Mouse (Mus musculus): ENCODE results near the gene Trim65. TPM values are rescaled to one million over a fixed set of nuclear protein-coding genes. Genes with fewer than 3 reads are reported as not detected.

Gene Trim65
- polyA plus RNA-seq, 1 experiment from 2014 or later = 3.1 TPM

DNA sequence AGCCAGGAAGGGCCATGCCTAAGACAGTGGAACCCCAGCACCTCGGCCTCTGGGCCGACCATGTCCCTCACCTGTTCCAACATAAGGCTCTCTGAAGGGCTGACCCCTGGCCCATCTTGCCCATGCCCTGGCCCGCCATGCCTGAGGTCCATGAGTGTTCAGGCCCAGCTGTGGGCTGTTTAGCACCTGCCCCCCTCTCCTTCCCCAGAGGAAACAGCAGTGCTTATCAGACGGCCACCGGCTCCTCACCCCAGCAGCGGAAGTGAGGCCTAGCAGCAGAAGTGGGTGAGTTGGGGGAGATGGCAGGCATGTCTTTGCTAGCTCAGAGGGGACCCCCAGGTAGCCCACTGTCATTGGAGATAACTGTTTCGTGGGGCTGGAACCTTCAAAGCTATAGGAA, 54.1 kb downstream of the Trim65 start:
- no peak overlapping the region for H3K27ac ChIP-seq (ENCODE audit: low read depth, low read length)
- H3K4me3 ChIP-seq (ENCODE audit: low read depth, low read length) = peak overlapping the region; percentile 29; the same call in 1 of the 2 replicates
- H3K27me3 ChIP-seq (replicated peaks; ENCODE audit: control insufficient read depth, insufficient read depth, low read length) = no peaks in the 10 kb centered on the region
- peaks cover 29% of the 10 kb centered on the region for H3K36me3 ChIP-seq (ENCODE audit: control insufficient read depth, insufficient read depth)
- peaks cover 4% of the 10 kb centered on the region; the same call in 1 of the 2 replicates for H3K4me1 ChIP-seq (replicated peaks; ENCODE audit: control insufficient read depth, insufficient read depth, low read length)
- no peaks in the 10 kb centered on the region for H3K9me3 ChIP-seq (ENCODE audit: control insufficient read depth)
- 77% methylated on average over 7 of the region's 7 CpGs for WGBS
- peak overlapping the region; percentile 64 for H3K4me2 ChIP-seq (replicated peaks; ENCODE audit: low read depth)
- no peak for ATAC-seq
- peak overlapping the region; percentile 40; the same call in 1 of the 2 replicates for H3K9ac ChIP-seq (ENCODE audit: low read depth, low read length)
- TF ChIP-seq CTCF (IDR thresholded peaks at IDR 0.05; ENCODE audit: low read depth) = no peak

DNA sequence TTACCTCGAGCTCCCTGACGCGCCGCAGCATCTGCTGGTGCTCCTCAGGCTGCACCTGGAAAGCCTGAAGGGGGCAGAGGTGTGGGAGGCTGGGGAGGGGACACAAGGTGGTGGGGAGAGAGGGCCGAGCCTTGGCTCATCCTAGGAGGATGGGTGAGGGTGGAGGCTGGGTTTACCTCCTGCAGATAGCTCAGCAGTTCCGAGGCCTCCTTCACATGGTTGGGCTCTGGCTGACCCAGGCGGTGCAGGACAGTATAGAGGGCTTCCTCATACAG, 54.7 kb downstream of the Trim65 start:
- WGBS = 74% methylated on average over 7 of the region's 7 CpGs

DNA sequence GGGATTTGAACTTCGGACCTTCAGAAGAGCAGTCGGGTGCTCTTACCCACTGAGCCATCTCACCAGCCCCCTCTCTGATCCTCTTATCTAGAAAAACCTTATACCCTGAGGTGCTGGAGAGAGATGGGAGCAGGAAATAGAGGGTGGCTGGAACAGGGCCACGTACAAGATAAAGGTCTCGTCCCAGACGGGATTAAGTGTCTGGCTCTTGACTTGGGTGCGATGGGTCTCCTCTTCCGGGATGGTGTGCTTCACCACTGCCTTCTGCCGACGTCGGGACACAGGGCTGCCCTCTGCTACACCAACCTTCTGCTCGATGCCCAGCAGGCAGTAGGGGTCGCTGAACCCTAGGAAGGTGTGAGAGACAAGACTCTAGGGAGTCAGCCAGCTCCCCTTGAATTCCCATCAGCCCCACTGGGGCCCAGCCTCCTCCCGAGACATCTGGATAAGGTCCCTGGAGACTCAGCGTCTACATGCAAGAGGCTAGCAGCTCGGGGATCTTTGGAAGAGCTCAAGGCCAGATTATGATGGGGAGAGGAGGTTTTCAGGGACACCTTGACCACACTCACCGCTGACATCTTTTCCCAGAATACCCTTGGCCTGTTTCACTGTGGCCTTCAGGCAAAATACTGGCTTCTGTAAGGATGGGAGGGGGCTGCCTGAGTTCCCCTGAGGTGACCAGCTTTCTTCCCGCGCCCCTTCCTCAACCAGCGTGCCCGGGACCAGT, 55.2 kb downstream of the Trim65 start:
- ATAC-seq = no peak
- no peak for TF ChIP-seq CTCF (IDR thresholded peaks at IDR 0.05; ENCODE audit: low read depth)

More for the DNA sequence above, 54.7 kb downstream of the Trim65 start:
- H3K27ac ChIP-seq (ENCODE audit: low read depth, low read length) = no peak overlapping the region
- H3K4me1 ChIP-seq (replicated peaks; ENCODE audit: control insufficient read depth, insufficient read depth, low read length) = peaks cover 4% of the 10 kb centered on the region; the same call in 1 of the 2 replicates
- no peak overlapping the region for H3K4me2 ChIP-seq (replicated peaks; ENCODE audit: low read depth)
- H3K9me3 ChIP-seq (ENCODE audit: control insufficient read depth) = no peaks in the 10 kb centered on the region
- ATAC-seq = no peak
- H3K36me3 ChIP-seq (ENCODE audit: control insufficient read depth, insufficient read depth) = peaks cover 22% of the 10 kb centered on the region
- no peak for TF ChIP-seq CTCF (IDR thresholded peaks at IDR 0.05; ENCODE audit: low read depth)
- no peak overlapping the region for H3K9ac ChIP-seq (ENCODE audit: low read depth, low read length)
- no peaks in the 10 kb centered on the region for H3K27me3 ChIP-seq (replicated peaks; ENCODE audit: control insufficient read depth, insufficient read depth, low read length)
- H3K4me3 ChIP-seq (ENCODE audit: low read depth, low read length) = no peak overlapping the region

DNA sequence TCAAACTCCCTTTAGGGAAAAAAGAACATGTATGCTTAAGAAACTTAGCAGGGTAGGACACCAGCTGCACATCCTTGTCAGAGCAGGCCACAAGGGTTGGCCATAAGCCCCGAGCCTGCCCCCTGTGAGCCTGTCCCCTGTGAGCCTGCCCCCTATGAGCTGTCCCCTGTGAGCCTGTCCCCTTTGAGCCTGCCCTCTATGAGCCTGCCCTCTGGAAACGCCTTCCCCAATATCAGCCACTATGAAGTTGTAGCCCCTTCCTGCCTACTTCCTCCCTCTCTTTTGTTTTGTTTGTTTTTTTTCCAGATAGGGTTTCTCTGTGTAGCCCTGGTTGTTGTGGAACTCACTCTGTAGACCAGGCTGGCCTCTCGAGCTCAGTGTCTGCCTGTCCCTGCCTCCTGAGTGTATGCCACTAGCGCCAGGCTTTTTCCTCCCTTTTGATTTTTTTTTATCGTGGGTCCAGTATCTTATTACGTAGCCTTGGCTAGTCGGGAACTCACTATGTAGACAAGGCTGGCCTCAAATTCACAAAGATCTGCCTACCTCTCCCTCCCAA, 56.4 kb downstream of the Trim65 start:
- H3K36me3 ChIP-seq (ENCODE audit: control insufficient read depth, insufficient read depth) = peaks cover 5% of the 10 kb centered on the region
- no peak for TF ChIP-seq CTCF (IDR thresholded peaks at IDR 0.05; ENCODE audit: low read depth)
- no peaks in the 10 kb centered on the region for H3K27me3 ChIP-seq (replicated peaks; ENCODE audit: control insufficient read depth, insufficient read depth, low read length)
- no peaks in the 10 kb centered on the region for H3K9me3 ChIP-seq (ENCODE audit: control insufficient read depth)
- H3K4me3 ChIP-seq (ENCODE audit: low read depth, low read length) = no peak overlapping the region
- WGBS = 73% methylated on average over 7 of the region's 7 CpGs
- H3K27ac ChIP-seq (ENCODE audit: low read depth, low read length) = no peak overlapping the region
- no peak for ATAC-seq
- no peak overlapping the region for H3K4me2 ChIP-seq (replicated peaks; ENCODE audit: low read depth)
- H3K9ac ChIP-seq (ENCODE audit: low read depth, low read length) = no peak overlapping the region
- peaks cover 4% of the 10 kb centered on the region; the same call in 1 of the 2 replicates for H3K4me1 ChIP-seq (replicated peaks; ENCODE audit: control insufficient read depth, insufficient read depth, low read length)

More for the DNA sequence above, 55.2 kb downstream of the Trim65 start:
- H3K27ac ChIP-seq (ENCODE audit: low read depth, low read length) = no peak overlapping the region
- peaks cover 4% of the 10 kb centered on the region; the same call in 1 of the 2 replicates for H3K4me1 ChIP-seq (replicated peaks; ENCODE audit: control insufficient read depth, insufficient read depth, low read length)
- no peaks in the 10 kb centered on the region for H3K27me3 ChIP-seq (replicated peaks; ENCODE audit: control insufficient read depth, insufficient read depth, low read length)
- no peaks in the 10 kb centered on the region for H3K9me3 ChIP-seq (ENCODE audit: control insufficient read depth)
- no peak overlapping the region for H3K4me2 ChIP-seq (replicated peaks; ENCODE audit: low read depth)
- H3K9ac ChIP-seq (ENCODE audit: low read depth, low read length) = no peak overlapping the region
- H3K4me3 ChIP-seq (ENCODE audit: low read depth, low read length) = no peak overlapping the region
- H3K36me3 ChIP-seq (ENCODE audit: control insufficient read depth, insufficient read depth) = peaks cover 17% of the 10 kb centered on the region
- 52% methylated on average over 20 of the region's 20 CpGs for WGBS

DNA sequence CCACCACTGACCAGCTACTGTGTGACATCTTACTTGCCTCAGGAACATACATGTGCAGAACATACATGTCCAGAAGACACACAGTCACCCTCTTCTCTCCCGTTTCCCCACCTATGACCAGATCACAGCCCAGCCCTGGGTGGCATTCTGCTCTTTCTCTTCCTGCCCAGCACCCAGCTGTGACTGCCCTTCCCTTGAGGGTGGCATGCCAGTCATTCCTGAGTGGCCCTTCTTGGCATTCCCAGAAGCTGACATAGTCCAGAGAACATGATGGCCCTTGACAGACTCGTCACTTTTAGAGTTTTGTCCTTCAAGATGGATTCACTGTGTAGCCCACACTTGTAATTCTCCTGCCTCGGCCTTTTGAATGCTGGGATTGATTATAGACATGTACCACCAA, 58.3 kb downstream of the Trim65 start:
- no peak for TF ChIP-seq CTCF (IDR thresholded peaks at IDR 0.05; ENCODE audit: low read depth)
- ATAC-seq = no peak
- H3K27ac ChIP-seq (ENCODE audit: low read depth, low read length) = no peak overlapping the region
- H3K4me2 ChIP-seq (replicated peaks; ENCODE audit: low read depth) = no peak overlapping the region
- no peaks in the 10 kb centered on the region for H3K27me3 ChIP-seq (replicated peaks; ENCODE audit: control insufficient read depth, insufficient read depth, low read length)
- WGBS = 78% methylated on average over 3 of the region's 3 CpGs
- no peaks in the 10 kb centered on the region; the same call in 1 of the 2 replicates for H3K4me1 ChIP-seq (replicated peaks; ENCODE audit: control insufficient read depth, insufficient read depth, low read length)
- H3K4me3 ChIP-seq (ENCODE audit: low read depth, low read length) = no peak overlapping the region
- no peak overlapping the region for H3K9ac ChIP-seq (ENCODE audit: low read depth, low read length)
- no peaks in the 10 kb centered on the region for H3K36me3 ChIP-seq (ENCODE audit: control insufficient read depth, insufficient read depth)
- H3K9me3 ChIP-seq (ENCODE audit: control insufficient read depth) = no peaks in the 10 kb centered on the region

Other genes with a start within 250 kb of the Trim65 start
- 1.9 and 3.4 TPM in 2 replicates for gene Smim5, start 231.2 kb downstream of the Trim65 start, polyA plus RNA-seq (2015; fragmentation: Nextera tagmentation; extraction: Ambion mirVana)
- 29.6 and 32.9 TPM in 2 replicates for gene Smim6, start 219.1 kb downstream of the Trim65 start, polyA plus RNA-seq (2015; fragmentation: Nextera tagmentation; extraction: Ambion mirVana)
- gene Sap30bp, start 197.8 kb downstream of the Trim65 start, polyA plus RNA-seq (2015; fragmentation: Nextera tagmentation; extraction: Ambion mirVana) = 27.5 and 28.8 TPM in 2 replicates
- gene Recql5, start 197.7 kb downstream of the Trim65 start, polyA plus RNA-seq (2015; fragmentation: Nextera tagmentation; extraction: Ambion mirVana) = 6.8 and 8.2 TPM in 2 replicates
- 16.6 and 17.8 TPM in 2 replicates for gene Itgb4, start 156.4 kb downstream of the Trim65 start, polyA plus RNA-seq (2015; fragmentation: Nextera tagmentation; extraction: Ambion mirVana)
- gene Galk1, start 118.4 kb downstream of the Trim65 start, polyA plus RNA-seq (2015; fragmentation: Nextera tagmentation; extraction: Ambion mirVana) = 387 and 418 TPM in 2 replicates
- 1,144 and 1,190 TPM in 2 replicates for gene H3f3b, start 103.2 kb downstream of the Trim65 start, polyA plus RNA-seq (2015; fragmentation: Nextera tagmentation; extraction: Ambion mirVana)
- 7.4 and 8.8 TPM in 2 replicates for gene Unk, start 100.8 kb downstream of the Trim65 start, polyA plus RNA-seq (2015; fragmentation: Nextera tagmentation; extraction: Ambion mirVana)
- 1.1 and 1.2 TPM in 2 replicates for gene Unc13d, start 53.2 kb downstream of the Trim65 start, polyA plus RNA-seq (2015; fragmentation: Nextera tagmentation; extraction: Ambion mirVana)
- 179 and 201 TPM in 2 replicates for gene Wbp2, start 44.1 kb downstream of the Trim65 start, polyA plus RNA-seq (2015; fragmentation: Nextera tagmentation; extraction: Ambion mirVana)
- gene Trim47, start 3.9 kb downstream of the Trim65 start, polyA plus RNA-seq (2015; fragmentation: Nextera tagmentation; extraction: Ambion mirVana) = 15.7 and 16.1 TPM in 2 replicates
- 35.6 and 38.5 TPM in 2 replicates for gene Mrpl38, start 7.7 kb upstream of the Trim65 start, polyA plus RNA-seq (2015; fragmentation: Nextera tagmentation; extraction: Ambion mirVana)
- gene Fbf1, start 37.0 kb upstream of the Trim65 start, polyA plus RNA-seq (2015; fragmentation: Nextera tagmentation; extraction: Ambion mirVana) = 3.7 and 4.8 TPM in 2 replicates
- gene Ten1, start 67.7 kb upstream of the Trim65 start, polyA plus RNA-seq (2015; fragmentation: Nextera tagmentation; extraction: Ambion mirVana) = 64.6 and 66.8 TPM in 2 replicates
- gene Acox1, start 67.9 kb upstream of the Trim65 start, polyA plus RNA-seq (2015; fragmentation: Nextera tagmentation; extraction: Ambion mirVana) = 98.9 and 114 TPM in 2 replicates
- gene Evpl, start 106.9 kb upstream of the Trim65 start, polyA plus RNA-seq (2015; fragmentation: Nextera tagmentation; extraction: Ambion mirVana) = 1.2 and 1.3 TPM in 2 replicates
- 45.2 and 48.7 TPM in 2 replicates for gene Srp68, start 143.1 kb upstream of the Trim65 start, polyA plus RNA-seq (2015; fragmentation: Nextera tagmentation; extraction: Ambion mirVana)
- gene Galr2, start 149.8 kb upstream of the Trim65 start, polyA plus RNA-seq (2015; fragmentation: Nextera tagmentation; extraction: Ambion mirVana) = 0.10 and 0.29 TPM in 2 replicates
- 44.6 and 49.2 TPM in 2 replicates for gene Exoc7, start 176.1 kb upstream of the Trim65 start, polyA plus RNA-seq (2015; fragmentation: Nextera tagmentation; extraction: Ambion mirVana)
- gene Foxj1, start 204.3 kb upstream of the Trim65 start, polyA plus RNA-seq (2015; fragmentation: Nextera tagmentation; extraction: Ambion mirVana) = 0.09 TPM in 1 of 2 replicates, not detected in the other

Measured in intestine, postnatal 0 days (tissue).